Mouse (Mus musculus): ENCODE measurements around the gene Myo18a. TPM values are rescaled to one million over a fixed set of nuclear protein-coding genes. Genes with fewer than 3 reads are reported as not detected.

Gene Myo18a
- total RNA-seq, 1 experiment, result 33.3 TPM

- peaks cover 0 to 2% of the 10 kb centered on the region in 2 experiments; a peak in 1 of 4 replicates for H3K4me1 ChIP-seq (ENCODE audit: control insufficient read depth in 2 of 2, insufficient read depth in 2 of 2, low read length in 2 of 2, poor library complexity in 1 of 2)
- H3K9ac ChIP-seq (ENCODE audit: insufficient read depth, low read depth, low read length, poor library complexity, severe bottlenecking), result no peak overlapping the region
- no peaks in the 10 kb centered on the region for H3K36me3 ChIP-seq (ENCODE audit: control insufficient read depth, insufficient read depth, low read length, poor library complexity, severe bottlenecking)
- no peak overlapping the region for H3K27ac ChIP-seq (ENCODE audit: insufficient read depth, low read depth, low read length, poor library complexity, severe bottlenecking)
- no peak for TF ChIP-seq ZC3H11A (IDR thresholded peaks at IDR 0.05; ENCODE audit: borderline replicate concordance, low read depth, low read length)
- no peak for TF ChIP-seq HCFC1 (IDR thresholded peaks at IDR 0.05; ENCODE audit: borderline replicate concordance, insufficient read depth, low read length)
- TF ChIP-seq MAFK (IDR thresholded peaks at IDR 0.05; ENCODE audit: insufficient read depth, low read depth, low read length), result no peak
- TF ChIP-seq ZNF384 (IDR thresholded peaks at IDR 0.05; ENCODE audit: low read depth, low read length), result no peak
- no peak for TF ChIP-seq CHD2 (IDR thresholded peaks at IDR 0.05; ENCODE audit: low read depth, low read length)
- H3K4me3 ChIP-seq (ENCODE audit: insufficient read depth in 1 of 2, low read depth in 1 of 2, low read length in 2 of 2, poor library complexity in 1 of 2, severe bottlenecking in 1 of 2), result no peak overlapping the region
- in situ Hi-C loops (cut with MboI; ENCODE audit: low sequenced_read_pairs in 2 of 2, unreplicated experiment in 2 of 2), result no loop called here
- no peaks in the 10 kb centered on the region for H3K9me3 ChIP-seq (ENCODE audit: control insufficient read depth, insufficient read depth, low read depth, low read length)
- no peak for DNase-seq (ENCODE audit: low read depth, low spot score)
These were observed 10.5 kb upstream of the Myo18a start for GRCm38 (mm10) chr11:77752525-77752924.

DNA sequence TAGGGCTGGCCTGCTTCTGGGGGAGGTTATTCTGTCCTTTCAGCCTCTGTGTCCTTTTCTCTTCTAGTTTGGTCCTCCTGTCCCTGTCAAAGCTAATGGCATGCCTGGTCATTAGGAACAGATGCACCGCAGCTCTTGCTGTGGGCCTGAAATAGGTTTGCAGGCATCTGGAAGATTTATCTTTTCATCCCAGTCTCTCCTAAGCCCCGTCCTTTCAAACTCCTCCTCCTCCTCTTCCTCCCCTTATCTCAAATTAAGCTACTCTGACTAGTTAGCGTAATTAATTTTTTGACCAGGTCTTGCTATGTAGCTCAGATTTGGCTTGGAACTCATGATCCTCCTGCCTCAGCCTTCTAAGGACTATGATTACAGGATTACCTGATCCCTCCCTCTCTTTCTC, 9.6 kb upstream of the Myo18a start:
- in situ Hi-C loops (cut with MboI; ENCODE audit: low sequenced_read_pairs in 2 of 2, unreplicated experiment in 2 of 2), result no loop called here
- Histone ChIP-seq H3K27ac (ENCODE audit: insufficient read depth, low read depth, low read length, poor library complexity, severe bottlenecking) (no peak overlapping the region), H3K36me3 (ENCODE audit: control insufficient read depth, insufficient read depth, low read length, poor library complexity, severe bottlenecking) (no peaks in the 10 kb centered on the region), H3K4me1 (ENCODE audit: control insufficient read depth in 2 of 2, insufficient read depth in 2 of 2, low read length in 2 of 2, poor library complexity in 1 of 2) (peaks cover 0 to 2% of the 10 kb centered on the region in 2 experiments; a peak in 1 of 4 replicates), H3K9ac (ENCODE audit: insufficient read depth, low read depth, low read length, poor library complexity, severe bottlenecking) (no peak overlapping the region), H3K4me3 (ENCODE audit: insufficient read depth in 1 of 2, low read depth in 1 of 2, low read length in 2 of 2, poor library complexity in 1 of 2, severe bottlenecking in 1 of 2) (no peak overlapping the region), H3K9me3 (ENCODE audit: control insufficient read depth, insufficient read depth, low read depth, low read length) (no peaks in the 10 kb centered on the region)
- TF ChIP-seq HCFC1 (IDR thresholded peaks at IDR 0.05; ENCODE audit: borderline replicate concordance, insufficient read depth, low read length) (no peak), MAFK (IDR thresholded peaks at IDR 0.05; ENCODE audit: insufficient read depth, low read depth, low read length) (no peak), ZNF384 (IDR thresholded peaks at IDR 0.05; ENCODE audit: low read depth, low read length) (no peak), CHD2 (IDR thresholded peaks at IDR 0.05; ENCODE audit: low read depth, low read length) (no peak), ZC3H11A (IDR thresholded peaks at IDR 0.05; ENCODE audit: borderline replicate concordance, low read depth, low read length) (no peak)
- no peak for DNase-seq (ENCODE audit: low read depth, low spot score)

GRCm38 (mm10) chr11:77760031-77760430, 3.0 kb upstream of the Myo18a start:
- TF ChIP-seq CHD2 (IDR thresholded peaks at IDR 0.05; ENCODE audit: low read depth, low read length), result no peak
- no peak for TF ChIP-seq MAFK (IDR thresholded peaks at IDR 0.05; ENCODE audit: insufficient read depth, low read depth, low read length)
- no peak for TF ChIP-seq ZC3H11A (IDR thresholded peaks at IDR 0.05; ENCODE audit: borderline replicate concordance, low read depth, low read length)
- no peak for TF ChIP-seq ZNF384 (IDR thresholded peaks at IDR 0.05; ENCODE audit: low read depth, low read length)
- no peak for TF ChIP-seq HCFC1 (IDR thresholded peaks at IDR 0.05; ENCODE audit: borderline replicate concordance, insufficient read depth, low read length)
- in situ Hi-C loops (cut with MboI; ENCODE audit: low sequenced_read_pairs in 2 of 2, unreplicated experiment in 2 of 2), result no loop called here
- H3K4me1 ChIP-seq (ENCODE audit: control insufficient read depth in 2 of 2, insufficient read depth in 2 of 2, low read length in 2 of 2, poor library complexity in 1 of 2), result peaks cover 2 to 10% of the 10 kb centered on the region in 2 experiments; a peak in 1 of 4 replicates

GRCm38 (mm10) chr11:77763673-77764340, 761 bp downstream of the Myo18a start:
- Histone ChIP-seq H3K9ac (ENCODE audit: insufficient read depth, low read depth, low read length, poor library complexity, severe bottlenecking) (peak overlapping the region; percentile 79), H3K4me3 (ENCODE audit: insufficient read depth in 1 of 2, low read depth in 1 of 2, low read length in 2 of 2, poor library complexity in 1 of 2, severe bottlenecking in 1 of 2) (peak overlapping the region; percentile 83 to 93), H3K9me3 (ENCODE audit: control insufficient read depth, insufficient read depth, low read depth, low read length) (no peaks in the 10 kb centered on the region), H3K4me1 (ENCODE audit: control insufficient read depth in 2 of 2, insufficient read depth in 2 of 2, low read length in 2 of 2, poor library complexity in 1 of 2) (peaks cover 7 to 15% of the 10 kb centered on the region in 2 experiments; a peak in 1 of 4 replicates), H3K27ac (ENCODE audit: insufficient read depth, low read depth, low read length, poor library complexity, severe bottlenecking) (no peak overlapping the region), H3K36me3 (ENCODE audit: control insufficient read depth, insufficient read depth, low read length, poor library complexity, severe bottlenecking) (no peaks in the 10 kb centered on the region)
- in situ Hi-C loops (cut with MboI; ENCODE audit: low sequenced_read_pairs in 2 of 2, unreplicated experiment in 2 of 2), result no loop called here
- no peak for TF ChIP-seq ZNF384 (IDR thresholded peaks at IDR 0.05; ENCODE audit: low read depth, low read length)
- no peak for TF ChIP-seq CHD2 (IDR thresholded peaks at IDR 0.05; ENCODE audit: low read depth, low read length)
- TF ChIP-seq ZC3H11A (IDR thresholded peaks at IDR 0.05; ENCODE audit: borderline replicate concordance, low read depth, low read length), result no peak
- TF ChIP-seq MAFK (IDR thresholded peaks at IDR 0.05; ENCODE audit: insufficient read depth, low read depth, low read length), result no peak
- no peak for TF ChIP-seq HCFC1 (IDR thresholded peaks at IDR 0.05; ENCODE audit: borderline replicate concordance, insufficient read depth, low read length)
- DNase-seq (ENCODE audit: low read depth, low spot score), result no peak

More at GRCm38 (mm10) chr11:77760031-77760430, 3.0 kb upstream of the Myo18a start:
- Histone ChIP-seq H3K9me3 (ENCODE audit: control insufficient read depth, insufficient read depth, low read depth, low read length) (no peaks in the 10 kb centered on the region), H3K27ac (ENCODE audit: insufficient read depth, low read depth, low read length, poor library complexity, severe bottlenecking) (no peak overlapping the region), H3K4me3 (ENCODE audit: insufficient read depth in 1 of 2, low read depth in 1 of 2, low read length in 2 of 2, poor library complexity in 1 of 2, severe bottlenecking in 1 of 2) (no peak overlapping the region), H3K36me3 (ENCODE audit: control insufficient read depth, insufficient read depth, low read length, poor library complexity, severe bottlenecking) (no peaks in the 10 kb centered on the region), H3K9ac (ENCODE audit: insufficient read depth, low read depth, low read length, poor library complexity, severe bottlenecking) (no peak overlapping the region)
- DNase-seq (ENCODE audit: low read depth, low spot score), result no peak

Measured in ES-E14 (cell line).